Mouse (Mus musculus) limb, embryonic 13.5 days (tissue): ENCODE measurements around the gene Rpl36. TPM values are rescaled to one million over a fixed set of nuclear protein-coding genes. Genes with fewer than 3 reads are reported as not detected.

Experiments used
- ATAC-seq: fragments of 200-750 bp; cut with Nextera tagmentation; 2 replicates; pipeline ENCODE4 v1.8.0; 2017; ENCODE audit warnings: low read depth, moderate number of reproducible peaks, moderate TSS enrichment; ENCODE audit not compliant: low FRiP score
- H3K27ac ChIP-seq: fragments of 300-500 bp; sonication (generic); 2 replicates; pipeline ENCODE4 v1.5.1; 2015; ENCODE audit warnings: inconsistent platforms, mild to moderate bottlenecking, moderate library complexity
- H3K27me3 ChIP-seq: fragments of 300-500 bp; sonication (generic); 2 replicates; pipeline ENCODE4 v1.6.1; 2015; ENCODE audit warnings: mild to moderate bottlenecking, inconsistent platforms
- H3K36me3 ChIP-seq: fragments of 300-500 bp; sonication (generic); 2 replicates; pipeline ENCODE4 v1.6.1; 2015; ENCODE audit warnings: inconsistent platforms, mild to moderate bottlenecking, moderate library complexity
- H3K4me1 ChIP-seq: fragments of 300-500 bp; sonication (generic); 2 replicates; pipeline ENCODE4 v1.6.1; 2015; ENCODE audit warnings: inconsistent platforms
- H3K4me2 ChIP-seq: fragments of 300-500 bp; sonication (generic); replicated peaks from 2 replicates; pipeline ENCODE4 v1.6.1; 2015; ENCODE audit warnings: inconsistent platforms, mild to moderate bottlenecking, moderate library complexity
- H3K4me3 ChIP-seq: fragments of 300-500 bp; sonication (generic); 2 replicates; pipeline ENCODE4 v1.5.1; 2015; ENCODE audit warnings: moderate library complexity, mild to moderate bottlenecking, inconsistent platforms
- H3K9ac ChIP-seq: fragments of 300-500 bp; sonication (generic); 2 replicates; pipeline ENCODE4 v1.6.1; 2015; ENCODE audit warnings: mild to moderate bottlenecking, inconsistent platforms
- H3K9me3 ChIP-seq: fragments of 300-500 bp; sonication (generic); 2 replicates; pipeline ENCODE4 v1.6.1; 2016; ENCODE audit warnings: inconsistent platforms
- WGBS: fragments of 180-500 bp; shearing (Covaris S2); methylation state at CpG from one replicate; pipeline ENCODE4 v1.1.7; 2015; 5-methylcytosine and 5-hydroxymethylcytosine counted together
- polyA plus RNA-seq: library from polyadenylated mRNA; unstranded; fragments of >200 nt; fragmentation: Nextera tagmentation; extraction: Ambion mirVana; gene quantifications from 2 replicates; pipeline ENCODE4 v1.2.1, GENCODE M21; 2015

Rpl36 gene
- polyA plus RNA-seq, 1 experiment from 2014 or later: 1,714 TPM

- Histone ChIP-seq H3K4me2 (peak overlapping the region; percentile 49), H3K4me1 (peaks cover 22% of the 10 kb centered on the region), H3K9me3 (no peaks in the 10 kb centered on the region), H3K9ac (peak overlapping the region; percentile 26; the same call in 1 of the 2 replicates), H3K4me3 (no peak overlapping the region; the same call in 1 of the 2 replicates), H3K27me3 (peaks cover 15% of the 10 kb centered on the region), H3K27ac (no peak overlapping the region), H3K36me3 (no peaks in the 10 kb centered on the region)
- WGBS: 70% methylated on average over 3 of the region's 3 CpGs
- ATAC-seq: no peak
Measured at GRCm38 (mm10) chr17:56663659-56664058, 50.4 kb downstream of the Rpl36 start.

Other genes with a start within 250 kb of the Rpl36 start
- 100 and 106 TPM in 2 replicates for gene Ptprs, start 136.9 kb upstream of the Rpl36 start, polyA plus RNA-seq
- gene Znrf4, start 101.0 kb upstream of the Rpl36 start, polyA plus RNA-seq: not detected in 2 replicates
- gene Gm20219, start 59.0 kb upstream of the Rpl36 start, polyA plus RNA-seq: 2.5 and 2.6 TPM in 2 replicates
- gene Safb2, start 28.8 kb upstream of the Rpl36 start, polyA plus RNA-seq: 85.2 and 91.4 TPM in 2 replicates
- gene Safb, start 28.6 kb upstream of the Rpl36 start, polyA plus RNA-seq: 113 and 121 TPM in 2 replicates
- gene 2410015M20Rik, start 3.6 kb upstream of the Rpl36 start, polyA plus RNA-seq: 226 and 230 TPM in 2 replicates
- 50.7 and 53.2 TPM in 2 replicates for gene Lonp1, start 13.5 kb downstream of the Rpl36 start, polyA plus RNA-seq
- 0.54 and 0.92 TPM in 2 replicates for gene Catsperd, start 14.7 kb downstream of the Rpl36 start, polyA plus RNA-seq
- gene Ranbp3, start 59.9 kb downstream of the Rpl36 start, polyA plus RNA-seq: 102 and 105 TPM in 2 replicates
- 431 and 434 TPM in 2 replicates for gene Ndufa11, start 104.4 kb downstream of the Rpl36 start, polyA plus RNA-seq
- 20.2 and 21.3 TPM in 2 replicates for gene Vmac, start 104.6 kb downstream of the Rpl36 start, polyA plus RNA-seq
- 14.1 TPM in 2 replicates for gene Nrtn, start 144.1 kb downstream of the Rpl36 start, polyA plus RNA-seq
- gene Dus3l, start 151.3 kb downstream of the Rpl36 start, polyA plus RNA-seq: 47.7 and 50.5 TPM in 2 replicates
- gene Prr22, start 156.8 kb downstream of the Rpl36 start, polyA plus RNA-seq: 1.4 and 1.5 TPM in 2 replicates
- 4.5 and 4.9 TPM in 2 replicates for gene Rfx2, start 217.6 kb downstream of the Rpl36 start, polyA plus RNA-seq